Mouse (Mus musculus) layer of hippocampus, postnatal 25 days (tissue): ENCODE data around the gene Tcl1. TPM values are rescaled to one million over a fixed set of nuclear protein-coding genes. Genes with fewer than 3 reads are reported as not detected.
"Not testable (repeated sequence)": the region's sequence is repeated elsewhere in the genome, so short reads cannot be mapped to it uniquely, and the experiment has no call there.

Experiments used
- DNase-seq, 2 experiments: peaks; one replicate each; pipeline ENCODE4 v3.0.0; 2022; ENCODE audit warnings: mixed read lengths in 2 of 2, low spot score in 1 of 2; ENCODE audit errors: extremely low spot score in 1 of 2
- total RNA-seq, 2 experiments: library from RNA; stranded (reverse); gene quantifications; 2 replicates each; pipeline ENCODE4 v1.2.3; 2021

Gene Tcl1
- total RNA-seq, 2 experiments from 2014 or later, result not detected

DNA sequence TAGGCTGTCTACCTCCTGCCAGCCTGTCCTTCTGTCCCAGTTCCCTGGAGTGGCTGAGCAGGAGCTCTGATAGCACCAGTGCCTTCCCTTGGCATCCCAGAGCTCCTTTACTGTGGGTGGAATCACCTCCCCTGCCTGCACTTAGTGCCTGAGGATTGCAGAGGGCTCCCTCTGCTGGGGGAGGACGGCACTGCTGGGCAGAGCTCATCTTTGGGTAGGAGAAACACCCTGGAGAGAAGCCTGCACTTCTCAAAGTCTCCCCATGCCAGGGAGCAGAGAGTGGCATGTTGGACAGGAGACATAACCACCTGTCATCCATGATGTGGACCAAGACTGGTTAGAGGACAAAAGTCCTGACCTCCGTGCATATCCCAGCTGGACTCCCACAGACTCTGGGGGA, 33.6 kb downstream of the Tcl1 start:
- DNase-seq, result peak; percentile 9 to 29

- DNase-seq, result not testable (repeated sequence)
These were observed 41.5 kb downstream of the Tcl1 start for GRCm38 (mm10) chr12:105181040-105181644.

DNA sequence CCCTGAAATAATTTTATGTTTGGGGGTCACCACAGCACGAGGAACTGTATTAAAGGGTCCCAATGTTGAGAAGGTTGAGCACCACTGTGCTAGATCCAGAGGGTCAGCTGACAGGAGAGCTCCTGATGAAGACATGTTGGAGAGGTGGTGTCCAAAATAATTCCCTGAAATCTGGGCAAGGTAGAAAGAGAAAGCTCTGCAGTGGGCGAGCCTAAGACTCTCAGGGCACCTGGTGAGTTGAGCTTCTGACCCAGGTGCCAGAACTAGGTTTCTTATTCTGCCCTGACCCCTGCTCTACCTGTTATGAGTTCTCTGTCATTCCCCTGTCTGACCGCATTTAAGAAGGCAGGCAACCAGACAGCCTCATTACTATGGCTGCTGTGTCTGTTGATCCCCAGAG, 46.5 kb downstream of the Tcl1 start, which contains the start of gene Tcl1b5:
Gene Tcl1b5 (plus strand): TSS at position 301 of the 400 bp plus-strand sequence.
- DNase-seq, result not testable (repeated sequence)

- DNase-seq, result peak; percentile 40 to 78
These were observed 48.3 kb downstream of the Tcl1 start for GRCm38 (mm10) chr12:105174318-105174717.

- DNase-seq, result no peak
These were observed 49.2 kb downstream of the Tcl1 start for GRCm38 (mm10) chr12:105173366-105173765.

Other genes with a start within 250 kb of the Tcl1 start
- gene Syne3, start 213.0 kb downstream of the Tcl1 start, total RNA-seq, result 1 to 10 TPM; 1.2 to 1.3 TPM
- 10 to 100 TPM; 54.8 to 57.2 TPM for gene Glrx5, start 190.1 kb downstream of the Tcl1 start, total RNA-seq
- gene Tcl1b2, start 76.8 kb downstream of the Tcl1 start, total RNA-seq, result not detected
- gene Tcl1b1, start 63.1 kb downstream of the Tcl1 start, total RNA-seq, result not detected
- gene Tcl1b5, start 46.4 kb downstream of the Tcl1 start, total RNA-seq, result not detected
- gene Tcl1b3, start 31.8 kb downstream of the Tcl1 start, total RNA-seq, result not detected
- gene Tcl1b4, start 20.8 kb downstream of the Tcl1 start, total RNA-seq, result not detected
- gene Tunar, start 111.1 kb upstream of the Tcl1 start, total RNA-seq, result 10 to 100 TPM; 18.9 to 19.4 TPM
- gene D430019H16Rik, start 231.1 kb upstream of the Tcl1 start, total RNA-seq, result 100 to 1,000 TPM; 122 to 131 TPM